Mouse (Mus musculus) neural tube, embryonic 15.5 days (tissue): Measurements from ENCODE around the gene Gm884. TPM values are rescaled to one million over a fixed set of nuclear protein-coding genes. Genes with fewer than 3 reads are reported as not detected.
"Not testable (repeated sequence)": the region's sequence is repeated elsewhere in the genome, so short reads cannot be mapped to it uniquely, and the experiment has no call there.

Experiments
- ATAC-seq: fragments of 200-750 bp; cut with Nextera tagmentation; 2 replicates; pipeline ENCODE4 v1.8.0; 2017; ENCODE audit warnings: mild to moderate bottlenecking, moderate TSS enrichment, moderate library complexity; ENCODE audit not compliant: low FRiP score
- H3K27ac ChIP-seq: fragments of 300-500 bp; sonication (generic); replicated peaks from 2 replicates; pipeline ENCODE4 v1.5.1; 2015; ENCODE audit warnings: mild to moderate bottlenecking, inconsistent platforms
- H3K27me3 ChIP-seq: fragments of 300-500 bp; sonication (generic); replicated peaks from 2 replicates; pipeline ENCODE4 v1.6.1; 2015; ENCODE audit warnings: inconsistent platforms
- H3K36me3 ChIP-seq: fragments of 300-500 bp; sonication (generic); 2 replicates; pipeline ENCODE4 v1.6.1; 2015; ENCODE audit warnings: inconsistent platforms
- H3K4me1 ChIP-seq: fragments of 300-500 bp; sonication (generic); 2 replicates; pipeline ENCODE4 v1.6.1; 2015; ENCODE audit warnings: inconsistent platforms
- H3K4me2 ChIP-seq: fragments of 300-500 bp; sonication (generic); 2 replicates; pipeline ENCODE4 v1.6.1; 2015; ENCODE audit warnings: inconsistent platforms, mild to moderate bottlenecking, moderate library complexity
- H3K4me3 ChIP-seq: fragments of 300-500 bp; sonication (generic); replicated peaks from 2 replicates; pipeline ENCODE4 v1.5.1; 2015; ENCODE audit warnings: mild to moderate bottlenecking, inconsistent platforms
- H3K9ac ChIP-seq: fragments of 300-500 bp; sonication (generic); replicated peaks from 2 replicates; pipeline ENCODE4 v1.6.1; 2015; ENCODE audit warnings: mild to moderate bottlenecking, inconsistent platforms
- H3K9me3 ChIP-seq: fragments of 300-500 bp; sonication (generic); replicated peaks from 2 replicates; pipeline ENCODE4 v1.6.1; 2016; ENCODE audit warnings: inconsistent platforms
- WGBS: fragments of 180-500 bp; shearing (Covaris S2); methylation state at CpG from one replicate; pipeline ENCODE4 v1.1.7; 2015; ENCODE audit warnings: mixed read lengths; 5-methylcytosine and 5-hydroxymethylcytosine counted together
- polyA plus RNA-seq: library from polyadenylated mRNA; unstranded; fragments of >200 nt; fragmentation: Nextera tagmentation; extraction: Ambion mirVana; gene quantifications from 2 replicates; pipeline ENCODE4 v1.2.1, GENCODE M21; 2015

Gm884 gene
- polyA plus RNA-seq, 1 experiment from 2014 or later = not detected

GRCm38 (mm10) chr11:103634806-103635205 lies 13.9 kb upstream of the Gm884 start:
- no peaks in the 10 kb centered on the region for H3K36me3 ChIP-seq
- no peak overlapping the region for H3K9ac ChIP-seq
- peaks cover 7% of the 10 kb centered on the region for H3K27me3 ChIP-seq
- no peak overlapping the region for H3K4me2 ChIP-seq
- no peaks in the 10 kb centered on the region for H3K9me3 ChIP-seq
- 96% methylated on average over 7 of the region's 7 CpGs for WGBS
- H3K4me3 ChIP-seq = no peak overlapping the region
- no peak overlapping the region for H3K27ac ChIP-seq
- no peaks in the 10 kb centered on the region for H3K4me1 ChIP-seq
- ATAC-seq = no peak

GRCm38 (mm10) chr11:103627453-103627852 lies 6.5 kb upstream of the Gm884 start:
- no peaks in the 10 kb centered on the region for H3K36me3 ChIP-seq
- H3K4me3 ChIP-seq = no peak overlapping the region
- H3K27ac ChIP-seq = no peak overlapping the region
- no peak for ATAC-seq
- 87% methylated on average over 23 of the region's 23 CpGs for WGBS
- no peaks in the 10 kb centered on the region for H3K27me3 ChIP-seq
- H3K9ac ChIP-seq = no peak overlapping the region
- no peaks in the 10 kb centered on the region for H3K9me3 ChIP-seq
- H3K4me2 ChIP-seq = no peak overlapping the region
- H3K4me1 ChIP-seq = no peaks in the 10 kb centered on the region

GRCm38 (mm10) chr11:103610772-103611171 lies 10.2 kb downstream of the Gm884 start:
- Histone ChIP-seq H3K4me1 (no peaks in the 10 kb centered on the region), H3K27ac (no peak overlapping the region), H3K9me3 (no peaks in the 10 kb centered on the region), H3K9ac (no peak overlapping the region), H3K4me2 (no peak overlapping the region), H3K4me3 (no peak overlapping the region), H3K36me3 (no peaks in the 10 kb centered on the region), H3K27me3 (no peaks in the 10 kb centered on the region)
- WGBS = 94% methylated on average over 2 of the region's 2 CpGs
- no peak for ATAC-seq

GRCm38 (mm10) chr11:103606611-103607010 lies 14.3 kb downstream of the Gm884 start:
- Histone ChIP-seq H3K4me1 (no peaks in the 10 kb centered on the region), H3K4me3 (no peak overlapping the region), H3K27ac (no peak overlapping the region), H3K9me3 (no peaks in the 10 kb centered on the region), H3K9ac (no peak overlapping the region), H3K36me3 (no peaks in the 10 kb centered on the region), H3K4me2 (no peak overlapping the region), H3K27me3 (no peaks in the 10 kb centered on the region)
- WGBS = 73% methylated on average over 5 of the region's 5 CpGs
- ATAC-seq = no peak

- ATAC-seq = no peak
- Histone ChIP-seq H3K27me3 (no peaks in the 10 kb centered on the region), H3K27ac (no peak overlapping the region), H3K36me3 (no peaks in the 10 kb centered on the region), H3K4me3 (no peak overlapping the region), H3K4me2 (no peak overlapping the region), H3K9me3 (peaks cover 11% of the 10 kb centered on the region), H3K4me1 (no peaks in the 10 kb centered on the region), H3K9ac (no peak overlapping the region)
- WGBS = 89% methylated on average over 11 of the region's 11 CpGs
Observed at GRCm38 (mm10) chr11:103578339-103578738, 42.6 kb downstream of the Gm884 start.

- H3K9ac ChIP-seq = no peak overlapping the region
- H3K4me3 ChIP-seq = no peak overlapping the region
- H3K4me1 ChIP-seq = no peaks in the 10 kb centered on the region
- no peak for ATAC-seq
- H3K4me2 ChIP-seq = no peak overlapping the region
- H3K27me3 ChIP-seq = no peaks in the 10 kb centered on the region
- 70% methylated on average over 2 of the region's 2 CpGs for WGBS
- H3K9me3 ChIP-seq = no peaks in the 10 kb centered on the region
- H3K27ac ChIP-seq = no peak overlapping the region
- no peaks in the 10 kb centered on the region for H3K36me3 ChIP-seq
Observed at GRCm38 (mm10) chr11:103556021-103556420, 64.9 kb downstream of the Gm884 start.

- H3K4me2 ChIP-seq, H3K27ac ChIP-seq, H3K4me3 ChIP-seq, ATAC-seq, H3K4me1 ChIP-seq, H3K9ac ChIP-seq, H3K9me3 ChIP-seq, H3K27me3 ChIP-seq, H3K36me3 ChIP-seq: not testable (repeated sequence)
- WGBS = 14% methylated on average over 1 of the region's 1 CpGs
Observed at GRCm38 (mm10) chr11:103534973-103535372, 86.0 kb downstream of the Gm884 start.

GRCm38 (mm10) chr11:103512111-103512510 lies 108.8 kb downstream of the Gm884 start:
- no peak overlapping the region for H3K4me2 ChIP-seq
- 79% methylated on average over 2 of the region's 2 CpGs for WGBS
- ATAC-seq = no peak

GRCm38 (mm10) chr11:103504497-103504896 lies 116.4 kb downstream of the Gm884 start, which contains the start of gene Lrrc37a:
Gene Lrrc37a, minus strand, starts transcription at chr11:103504597.
- no peak within 1 kb of the TSS for H3K9ac ChIP-seq
- H3K27ac ChIP-seq = no peak within 1 kb of the TSS
- 95% methylated on average over 12 of the region's 12 CpGs for WGBS
- no peaks in the 10 kb centered on the region for H3K27me3 ChIP-seq
- ATAC-seq = no peak
- H3K4me3 ChIP-seq = no peak within 1 kb of the TSS
- no peaks in the 10 kb centered on the region for H3K9me3 ChIP-seq
- no peaks in the 10 kb centered on the region for H3K36me3 ChIP-seq
- H3K4me2 ChIP-seq = no peak within 1 kb of the TSS
- no peaks in the 10 kb centered on the region for H3K4me1 ChIP-seq

More at GRCm38 (mm10) chr11:103512111-103512510, 108.8 kb downstream of the Gm884 start:
- Histone ChIP-seq H3K9ac (no peak overlapping the region), H3K9me3 (peaks cover 5% of the 10 kb centered on the region; the same call in 1 of the 2 replicates), H3K27me3 (no peaks in the 10 kb centered on the region), H3K36me3 (no peaks in the 10 kb centered on the region), H3K4me1 (no peaks in the 10 kb centered on the region), H3K27ac (no peak overlapping the region), H3K4me3 (no peak overlapping the region)

Other genes with a start within 250 kb of the Gm884 start
- gene Plekhm1, start 208.5 kb downstream of the Gm884 start, polyA plus RNA-seq = 8.2 and 8.9 TPM in 2 replicates
- gene Lrrc37a, start 116.5 kb downstream of the Gm884 start, polyA plus RNA-seq = not detected in 2 replicates
- not detected in 2 replicates for gene Lyzl6, start 17.8 kb upstream of the Gm884 start, polyA plus RNA-seq
- 0.51 and 0.60 TPM in 2 replicates for gene Rprml, start 28.4 kb upstream of the Gm884 start, polyA plus RNA-seq
- gene Gosr2, start 76.8 kb upstream of the Gm884 start, polyA plus RNA-seq = 80.7 and 84.0 TPM in 2 replicates
- gene Wnt9b, start 128.7 kb upstream of the Gm884 start, polyA plus RNA-seq = 0.14 and 0.18 TPM in 2 replicates
- gene Wnt3, start 153.0 kb upstream of the Gm884 start, polyA plus RNA-seq = 6.7 and 9.0 TPM in 2 replicates